Mouse (Mus musculus) thymus, adult 2 months (tissue): ENCODE results near the gene Pip4k2b.

Experiments
- CTCF ChIP-seq: fragments of 200-500 bp; IDR thresholded peaks from 2 replicates; pipeline ENCODE4 v1.5.1; 2012; ENCODE audit warnings: mild to moderate bottlenecking, control low read depth, low read length, moderate library complexity, borderline replicate concordance; ENCODE audit not compliant: control insufficient read depth, poor library complexity, insufficient read depth; ENCODE audit errors: extremely low read depth
- POLR2A ChIP-seq: fragments of 200-500 bp; IDR thresholded peaks from 2 replicates; pipeline ENCODE4 v1.6.1; 2012; ENCODE audit warnings: mild to moderate bottlenecking, low read length, control low read depth, moderate library complexity; ENCODE audit not compliant: control insufficient read depth, poor library complexity, insufficient read depth; ENCODE audit errors: extremely low read depth

- TF ChIP-seq POLR2A (no peak), CTCF (no peak)
These were observed 4.0 kb upstream of the Pip4k2b start for GRCm38 (mm10) chr11:97748496-97748895.
